Mouse (Mus musculus) MEL (cell line): ENCODE measurements at regions not wholly inside any gene's neighbourhood (a gene's known extent, or its start where the extent isn't known, plus 50 kb on each side); places are given as distances from the start of the nearest gene placed in this dataset.

Experiments
- DNase-seq: peaks from one replicate; pipeline ENCODE4 v3.0.0; 2011; ENCODE audit warnings: low read depth, low spot score
- H3K27ac ChIP-seq: 2 replicates; pipeline ENCODE4 v1.5.1; 2012; ENCODE audit warnings: low read depth, mild to moderate bottlenecking, control low read depth, low read length, moderate library complexity; ENCODE audit not compliant: control insufficient read depth
- H3K27me3 ChIP-seq, 2 experiments: fragments of 150-350 bp in 1 of 2; sonication (generic) in 1 of 2; 2 replicates each; pipeline ENCODE4 v1.6.1; 2012; ENCODE audit warnings: low read length in 2 of 2, mild to moderate bottlenecking in 2 of 2, improper control_type of control experiment in 1 of 2, moderate library complexity in 1 of 2; ENCODE audit not compliant: insufficient read depth in 2 of 2, control insufficient read depth in 1 of 2
- H3K36me3 ChIP-seq, 2 experiments: 2 replicates each; pipeline ENCODE4 v1.6.1; 2012 to 2014; ENCODE audit warnings: low read length in 2 of 2, improper control_type of control experiment in 1 of 2, inconsistent platforms in 1 of 2, mild to moderate bottlenecking in 1 of 2; ENCODE audit not compliant: insufficient read depth in 2 of 2, control insufficient read depth in 1 of 2
- H3K4me1 ChIP-seq, 2 experiments: fragments of 150-350 bp in 1 of 2; sonication (generic) in 1 of 2; 2 replicates each; pipeline ENCODE4 v1.6.1; 2012; ENCODE audit warnings: low read length in 2 of 2, improper control_type of control experiment in 1 of 2, mild to moderate bottlenecking in 1 of 2; ENCODE audit not compliant: insufficient read depth in 2 of 2, control insufficient read depth in 1 of 2
- H3K4me3 ChIP-seq, 2 experiments: fragments of 150-350 bp in 1 of 2; sonication (generic) in 1 of 2; 2 replicates each; pipeline ENCODE4 v1.5.1; 2012; ENCODE audit warnings: low read depth in 2 of 2, low read length in 2 of 2, mild to moderate bottlenecking in 2 of 2, moderate library complexity in 2 of 2, control low read depth in 1 of 2, improper control_type of control experiment in 1 of 2; ENCODE audit not compliant: control insufficient read depth in 1 of 2, insufficient read depth in 1 of 2
- H3K79me2 ChIP-seq: 2 replicates; pipeline ENCODE4 v1.6.1; 2012; ENCODE audit warnings: mild to moderate bottlenecking, low read length, moderate library complexity; ENCODE audit not compliant: control insufficient read depth, poor library complexity, insufficient read depth
- H3K9ac ChIP-seq: 2 replicates; pipeline ENCODE4 v1.6.1; 2012; ENCODE audit warnings: low read depth, mild to moderate bottlenecking, control low read depth, low read length, moderate library complexity; ENCODE audit not compliant: control insufficient read depth, poor library complexity, severe bottlenecking
- H3K9me3 ChIP-seq: fragments of 150-350 bp; sonication (generic); replicated peaks from 2 replicates; pipeline ENCODE4 v1.6.1; 2012; ENCODE audit warnings: mild to moderate bottlenecking, low read length, improper control_type of control experiment, moderate library complexity; ENCODE audit not compliant: insufficient read depth
- BHLHE40 ChIP-seq: IDR thresholded peaks from 2 replicates; pipeline ENCODE4 v1.6.1; 2012; ENCODE audit warnings: low read depth, mild to moderate bottlenecking, inconsistent platforms, low read length, improper control_type of control experiment, borderline replicate concordance
- CHD2 ChIP-seq: IDR thresholded peaks from 2 replicates; pipeline ENCODE4 v1.6.1; 2011; ENCODE audit warnings: low read length, improper control_type of control experiment
- CTCF ChIP-seq, 3 experiments: IDR thresholded peaks in 2 of 3; conservative IDR thresholded peaks in 1 of 3; 2 replicates each; pipeline ENCODE4 v1.5.1; 2011 to 2012; ENCODE audit warnings: low read length in 3 of 3, low read depth in 2 of 3, mild to moderate bottlenecking in 2 of 3, improper control_type of control experiment in 1 of 3, inconsistent platforms in 1 of 3, mixed read lengths in 1 of 3, moderate library complexity in 1 of 3; ENCODE audit not compliant: control insufficient read depth in 1 of 3, insufficient read depth in 1 of 3, poor library complexity in 1 of 3, severe bottlenecking in 1 of 3
- E2F4 ChIP-seq: IDR thresholded peaks from 2 replicates; pipeline ENCODE4 v1.6.1; 2011; ENCODE audit warnings: low read depth, low read length, improper control_type of control experiment, borderline replicate concordance
- EP300 ChIP-seq, 2 experiments: IDR thresholded peaks; 2 replicates each; pipeline ENCODE4 v1.6.1; 2011; ENCODE audit warnings: improper control_type of control experiment in 2 of 2, low read length in 2 of 2, low read depth in 1 of 2, mild to moderate bottlenecking in 1 of 2
- ETS1 ChIP-seq: IDR thresholded peaks from 2 replicates; pipeline ENCODE4 v1.6.1; 2012; ENCODE audit warnings: low read depth, mild to moderate bottlenecking, inconsistent platforms, low read length, improper control_type of control experiment, moderate library complexity
- GABPA ChIP-seq: IDR thresholded peaks from 2 replicates; pipeline ENCODE4 v1.6.1; 2012; ENCODE audit warnings: low read depth, mild to moderate bottlenecking, inconsistent platforms, low read length, improper control_type of control experiment, moderate library complexity
- HCFC1 ChIP-seq: IDR thresholded peaks from 2 replicates; pipeline ENCODE4 v1.6.1; 2012; ENCODE audit warnings: low read depth, mild to moderate bottlenecking, inconsistent platforms, low read length, improper control_type of control experiment, moderate library complexity
- MAFK ChIP-seq: IDR thresholded peaks from 2 replicates; pipeline ENCODE4 v1.6.1; 2011; ENCODE audit warnings: low read depth, mild to moderate bottlenecking, low read length, improper control_type of control experiment, borderline replicate concordance
- MXI1 ChIP-seq: IDR thresholded peaks from 2 replicates; pipeline ENCODE4 v1.6.1; 2011; ENCODE audit warnings: mild to moderate bottlenecking, low read depth, low read length, improper control_type of control experiment
- MYB ChIP-seq: IDR thresholded peaks from 2 replicates; pipeline ENCODE4 v1.6.1; 2011; ENCODE audit warnings: mild to moderate bottlenecking, low read depth, low read length, improper control_type of control experiment
- NELFE ChIP-seq: IDR thresholded peaks from 2 replicates; pipeline ENCODE4 v1.6.1; 2011; ENCODE audit warnings: low read depth, low read length, improper control_type of control experiment
- NRF1 ChIP-seq: IDR thresholded peaks from 2 replicates; pipeline ENCODE4 v1.6.1; 2014; ENCODE audit warnings: low read depth, mild to moderate bottlenecking, inconsistent platforms, low read length, improper control_type of control experiment, moderate library complexity; ENCODE audit not compliant: poor library complexity, insufficient read depth, severe bottlenecking
- POLR2A ChIP-seq, 2 experiments: IDR thresholded peaks; 2 replicates each; pipeline ENCODE4 v1.6.1; 2011 to 2012; ENCODE audit warnings: low read length in 2 of 2, mild to moderate bottlenecking in 2 of 2, control low read depth in 1 of 2, improper control_type of control experiment in 1 of 2, low read depth in 1 of 2, moderate library complexity in 1 of 2; ENCODE audit not compliant: control insufficient read depth in 1 of 2, insufficient read depth in 1 of 2, poor library complexity in 1 of 2
- POLR2AphosphoS2 ChIP-seq: IDR thresholded peaks from 2 replicates; pipeline ENCODE4 v1.6.1; 2011; ENCODE audit warnings: low read length, improper control_type of control experiment
- POLR2AphosphoS5 ChIP-seq: IDR thresholded peaks from 2 replicates; pipeline ENCODE4 v1.6.1; 2012; ENCODE audit warnings: low read depth, borderline replicate concordance, mild to moderate bottlenecking, inconsistent platforms, low read length, moderate library complexity, mixed read lengths
- RAD21 ChIP-seq: IDR thresholded peaks from 2 replicates; pipeline ENCODE4 v1.6.1; 2011; ENCODE audit warnings: mild to moderate bottlenecking, low read depth, low read length, improper control_type of control experiment
- SIN3A ChIP-seq: IDR thresholded peaks from 2 replicates; pipeline ENCODE4 v1.6.1; 2012; ENCODE audit warnings: low read length, improper control_type of control experiment, inconsistent platforms
- SMC3 ChIP-seq: IDR thresholded peaks from 2 replicates; pipeline ENCODE4 v1.6.1; 2011; ENCODE audit warnings: low read depth, low read length, improper control_type of control experiment
- TAL1 ChIP-seq: IDR thresholded peaks from 2 replicates; pipeline ENCODE4 v1.6.1; 2012; ENCODE audit warnings: mild to moderate bottlenecking, inconsistent platforms, low read length, moderate library complexity, mixed read lengths
- TCF12 ChIP-seq: IDR thresholded peaks from 2 replicates; pipeline ENCODE4 v1.6.1; 2014; ENCODE audit warnings: low read depth, mild to moderate bottlenecking, inconsistent platforms, low read length, improper control_type of control experiment, moderate library complexity
- UBTF ChIP-seq: IDR thresholded peaks from 2 replicates; pipeline ENCODE4 v1.6.1; 2012; ENCODE audit warnings: low read depth, mild to moderate bottlenecking, inconsistent platforms, low read length, improper control_type of control experiment, moderate library complexity, borderline replicate concordance; ENCODE audit not compliant: insufficient read depth
- USF1 ChIP-seq: IDR thresholded peaks from 2 replicates; pipeline ENCODE4 v1.6.1; 2014; ENCODE audit warnings: low read depth, mild to moderate bottlenecking, inconsistent platforms, low read length, improper control_type of control experiment, moderate library complexity
- ZC3H11A ChIP-seq: IDR thresholded peaks from 2 replicates; pipeline ENCODE4 v1.6.1; 2012; ENCODE audit warnings: low read depth, mild to moderate bottlenecking, inconsistent platforms, low read length, improper control_type of control experiment
- ZKSCAN1 ChIP-seq: IDR thresholded peaks from 2 replicates; pipeline ENCODE4 v1.6.1; 2012; ENCODE audit warnings: low read depth, mild to moderate bottlenecking, inconsistent platforms, low read length, improper control_type of control experiment, moderate library complexity
- ZMIZ1 ChIP-seq: IDR thresholded peaks from 2 replicates; pipeline ENCODE4 v1.6.1; 2012; ENCODE audit warnings: low read depth, mild to moderate bottlenecking, inconsistent platforms, low read length, improper control_type of control experiment, moderate library complexity

DNA sequence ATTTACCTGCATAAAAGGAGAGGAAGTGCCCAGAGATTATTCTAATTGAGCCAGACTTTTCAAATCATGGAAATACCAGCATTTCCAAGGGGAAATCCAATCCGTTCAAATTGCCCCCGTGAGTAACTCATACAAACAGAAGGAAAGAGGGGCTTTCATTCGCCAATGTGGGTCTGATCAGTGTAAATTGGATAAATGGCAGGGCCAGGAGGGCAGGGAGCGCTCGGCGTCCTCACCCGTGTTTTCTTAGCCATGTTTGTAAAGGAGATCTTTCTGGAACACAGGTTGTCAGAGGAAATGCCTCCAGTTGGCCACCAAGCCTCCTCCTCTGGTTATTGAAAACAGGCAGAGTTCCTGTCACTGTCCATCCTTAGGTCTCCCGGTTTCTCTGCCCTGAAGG lies 286.1 kb downstream of the Mycn start:
- no peaks in the 10 kb centered on the region for H3K79me2 ChIP-seq
- DNase-seq: no peak
- TF ChIP-seq CTCF (IDR thresholded peaks at IDR 0.05 in 2 of 3, conservative IDR thresholded peaks at IDR 0.05 in 1 of 3; ENCODE audit: control insufficient read depth in 1 of 3, insufficient read depth in 1 of 3, low read depth in 2 of 3, low read length in 3 of 3, poor library complexity in 1 of 3, severe bottlenecking in 1 of 3) (no peak), POLR2A (IDR thresholded peaks at IDR 0.05; ENCODE audit: control insufficient read depth in 1 of 2, insufficient read depth in 1 of 2, low read depth in 1 of 2, low read length in 2 of 2, poor library complexity in 1 of 2) (no peak), TAL1 (no peak), SMC3 (no peak), TCF12 (no peak), CHD2 (no peak), USF1 (no peak), HCFC1 (no peak), BHLHE40 (no peak), ZC3H11A (no peak), EP300 (IDR thresholded peaks at IDR 0.05; ENCODE audit: low read depth in 1 of 2, low read length in 2 of 2) (no peak), ETS1 (no peak), GABPA (no peak), UBTF (no peak), MXI1 (no peak), MYB (no peak)
- no peak overlapping the region for H3K27ac ChIP-seq
- no peak overlapping the region for H3K9ac ChIP-seq
- H3K36me3 ChIP-seq: no peaks in the 10 kb centered on the region
- H3K4me3 ChIP-seq: no peak overlapping the region
- H3K9me3 ChIP-seq: no peaks in the 10 kb centered on the region
- no peaks in the 10 kb centered on the region for H3K4me1 ChIP-seq
- no peaks in the 10 kb centered on the region for H3K27me3 ChIP-seq

DNA sequence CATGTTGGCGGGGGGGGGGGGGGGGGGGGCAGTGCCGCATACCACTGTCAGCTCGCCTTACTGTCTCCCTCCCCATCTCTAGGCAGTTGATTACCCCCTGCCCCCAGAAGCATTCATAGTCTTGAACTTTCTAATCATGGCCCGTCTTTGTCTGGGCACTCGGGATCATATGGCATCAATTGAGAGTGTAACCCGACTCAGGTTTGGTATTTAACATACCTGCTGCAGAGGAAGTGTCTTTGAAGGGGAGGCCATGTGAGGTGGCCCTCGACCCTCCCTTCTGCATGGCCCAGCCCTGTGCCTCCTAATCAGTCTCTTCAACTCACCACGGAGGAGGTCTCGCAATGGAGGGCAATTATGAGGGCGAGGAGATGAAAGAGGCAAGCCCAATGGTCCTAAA lies 286.5 kb downstream of the Mycn start:
- H3K4me1 ChIP-seq: no peaks in the 10 kb centered on the region
- DNase-seq: no peak
- H3K79me2 ChIP-seq: no peaks in the 10 kb centered on the region
- TF ChIP-seq NRF1 (no peak), ZC3H11A (no peak), MXI1 (no peak), NELFE (no peak), ZKSCAN1 (no peak), SMC3 (no peak), POLR2AphosphoS5 (no peak), POLR2A (IDR thresholded peaks at IDR 0.05; ENCODE audit: control insufficient read depth in 1 of 2, insufficient read depth in 1 of 2, low read depth in 1 of 2, low read length in 2 of 2, poor library complexity in 1 of 2) (no peak), MAFK (no peak), USF1 (no peak), POLR2AphosphoS2 (no peak), E2F4 (no peak), ZMIZ1 (no peak), BHLHE40 (no peak), RAD21 (no peak), CHD2 (no peak), SIN3A (no peak)
- no peaks in the 10 kb centered on the region for H3K9me3 ChIP-seq
- no peaks in the 10 kb centered on the region for H3K36me3 ChIP-seq
- H3K27ac ChIP-seq: no peak overlapping the region
- no peak overlapping the region for H3K4me3 ChIP-seq
- no peaks in the 10 kb centered on the region for H3K27me3 ChIP-seq
- no peak overlapping the region for H3K9ac ChIP-seq
